Mouse (Mus musculus) MEL (cell line): ENCODE measurements at regions not wholly inside any gene's neighbourhood (a gene's known extent, or its start where the extent isn't known, plus 50 kb on each side); places are given as distances from the start of the nearest gene placed in this dataset.
A peak's percentile ranks its signal among the peaks of the same experiment; 100 is the strongest.

Experiments
- DNase-seq: peaks from one replicate; pipeline ENCODE4 v3.0.0; 2011; ENCODE audit warnings: low read depth, low spot score
- H3K27ac ChIP-seq: 2 replicates; pipeline ENCODE4 v1.5.1; 2012; ENCODE audit warnings: low read depth, mild to moderate bottlenecking, control low read depth, low read length, moderate library complexity; ENCODE audit not compliant: control insufficient read depth
- H3K27me3 ChIP-seq, 2 experiments: fragments of 150-350 bp in 1 of 2; sonication (generic) in 1 of 2; 2 replicates each; pipeline ENCODE4 v1.6.1; 2012; ENCODE audit warnings: low read length in 2 of 2, mild to moderate bottlenecking in 2 of 2, improper control_type of control experiment in 1 of 2, moderate library complexity in 1 of 2; ENCODE audit not compliant: insufficient read depth in 2 of 2, control insufficient read depth in 1 of 2
- H3K36me3 ChIP-seq, 2 experiments: 2 replicates each; pipeline ENCODE4 v1.6.1; 2012 to 2014; ENCODE audit warnings: low read length in 2 of 2, improper control_type of control experiment in 1 of 2, inconsistent platforms in 1 of 2, mild to moderate bottlenecking in 1 of 2; ENCODE audit not compliant: insufficient read depth in 2 of 2, control insufficient read depth in 1 of 2
- H3K4me1 ChIP-seq, 2 experiments: fragments of 150-350 bp in 1 of 2; sonication (generic) in 1 of 2; 2 replicates each; pipeline ENCODE4 v1.6.1; 2012; ENCODE audit warnings: low read length in 2 of 2, improper control_type of control experiment in 1 of 2, mild to moderate bottlenecking in 1 of 2; ENCODE audit not compliant: insufficient read depth in 2 of 2, control insufficient read depth in 1 of 2
- H3K4me3 ChIP-seq, 2 experiments: fragments of 150-350 bp in 1 of 2; sonication (generic) in 1 of 2; 2 replicates each; pipeline ENCODE4 v1.5.1; 2012; ENCODE audit warnings: low read depth in 2 of 2, low read length in 2 of 2, mild to moderate bottlenecking in 2 of 2, moderate library complexity in 2 of 2, control low read depth in 1 of 2, improper control_type of control experiment in 1 of 2; ENCODE audit not compliant: control insufficient read depth in 1 of 2, insufficient read depth in 1 of 2
- H3K79me2 ChIP-seq: 2 replicates; pipeline ENCODE4 v1.6.1; 2012; ENCODE audit warnings: mild to moderate bottlenecking, low read length, moderate library complexity; ENCODE audit not compliant: control insufficient read depth, poor library complexity, insufficient read depth
- H3K9ac ChIP-seq: 2 replicates; pipeline ENCODE4 v1.6.1; 2012; ENCODE audit warnings: low read depth, mild to moderate bottlenecking, control low read depth, low read length, moderate library complexity; ENCODE audit not compliant: control insufficient read depth, poor library complexity, severe bottlenecking
- H3K9me3 ChIP-seq: fragments of 150-350 bp; sonication (generic); replicated peaks from 2 replicates; pipeline ENCODE4 v1.6.1; 2012; ENCODE audit warnings: mild to moderate bottlenecking, low read length, improper control_type of control experiment, moderate library complexity; ENCODE audit not compliant: insufficient read depth
- CHD1 ChIP-seq: IDR thresholded peaks from 2 replicates; pipeline ENCODE4 v1.6.1; 2012; ENCODE audit warnings: low read depth, mild to moderate bottlenecking, inconsistent platforms, low read length, improper control_type of control experiment
- CTCF ChIP-seq, 3 experiments: IDR thresholded peaks in 2 of 3; conservative IDR thresholded peaks in 1 of 3; 2 replicates each; pipeline ENCODE4 v1.5.1; 2011 to 2012; ENCODE audit warnings: low read length in 3 of 3, low read depth in 2 of 3, mild to moderate bottlenecking in 2 of 3, improper control_type of control experiment in 1 of 3, inconsistent platforms in 1 of 3, mixed read lengths in 1 of 3, moderate library complexity in 1 of 3; ENCODE audit not compliant: control insufficient read depth in 1 of 3, insufficient read depth in 1 of 3, poor library complexity in 1 of 3, severe bottlenecking in 1 of 3
- E2F4 ChIP-seq: IDR thresholded peaks from 2 replicates; pipeline ENCODE4 v1.6.1; 2011; ENCODE audit warnings: low read depth, low read length, improper control_type of control experiment, borderline replicate concordance
- GABPA ChIP-seq: IDR thresholded peaks from 2 replicates; pipeline ENCODE4 v1.6.1; 2012; ENCODE audit warnings: low read depth, mild to moderate bottlenecking, inconsistent platforms, low read length, improper control_type of control experiment, moderate library complexity
- GATA1 ChIP-seq: IDR thresholded peaks from 2 replicates; pipeline ENCODE4 v1.6.1; 2011; ENCODE audit warnings: low read depth, low read length, improper control_type of control experiment
- MAFK ChIP-seq: IDR thresholded peaks from 2 replicates; pipeline ENCODE4 v1.6.1; 2011; ENCODE audit warnings: low read depth, mild to moderate bottlenecking, low read length, improper control_type of control experiment, borderline replicate concordance
- MAZ ChIP-seq: IDR thresholded peaks from 2 replicates; pipeline ENCODE4 v1.6.1; 2012; ENCODE audit warnings: low read depth, mild to moderate bottlenecking, inconsistent platforms, low read length, improper control_type of control experiment
- POLR2A ChIP-seq, 2 experiments: IDR thresholded peaks; 2 replicates each; pipeline ENCODE4 v1.6.1; 2011 to 2012; ENCODE audit warnings: low read length in 2 of 2, mild to moderate bottlenecking in 2 of 2, control low read depth in 1 of 2, improper control_type of control experiment in 1 of 2, low read depth in 1 of 2, moderate library complexity in 1 of 2; ENCODE audit not compliant: control insufficient read depth in 1 of 2, insufficient read depth in 1 of 2, poor library complexity in 1 of 2
- POLR2AphosphoS2 ChIP-seq: IDR thresholded peaks from 2 replicates; pipeline ENCODE4 v1.6.1; 2011; ENCODE audit warnings: low read length, improper control_type of control experiment
- RAD21 ChIP-seq: IDR thresholded peaks from 2 replicates; pipeline ENCODE4 v1.6.1; 2011; ENCODE audit warnings: mild to moderate bottlenecking, low read depth, low read length, improper control_type of control experiment
- SIN3A ChIP-seq: IDR thresholded peaks from 2 replicates; pipeline ENCODE4 v1.6.1; 2012; ENCODE audit warnings: low read length, improper control_type of control experiment, inconsistent platforms
- SMC3 ChIP-seq: IDR thresholded peaks from 2 replicates; pipeline ENCODE4 v1.6.1; 2011; ENCODE audit warnings: low read depth, low read length, improper control_type of control experiment
- TAL1 ChIP-seq: IDR thresholded peaks from 2 replicates; pipeline ENCODE4 v1.6.1; 2012; ENCODE audit warnings: mild to moderate bottlenecking, inconsistent platforms, low read length, moderate library complexity, mixed read lengths
- TCF12 ChIP-seq: IDR thresholded peaks from 2 replicates; pipeline ENCODE4 v1.6.1; 2014; ENCODE audit warnings: low read depth, mild to moderate bottlenecking, inconsistent platforms, low read length, improper control_type of control experiment, moderate library complexity
- UBTF ChIP-seq: IDR thresholded peaks from 2 replicates; pipeline ENCODE4 v1.6.1; 2012; ENCODE audit warnings: low read depth, mild to moderate bottlenecking, inconsistent platforms, low read length, improper control_type of control experiment, moderate library complexity, borderline replicate concordance; ENCODE audit not compliant: insufficient read depth
- ZKSCAN1 ChIP-seq: IDR thresholded peaks from 2 replicates; pipeline ENCODE4 v1.6.1; 2012; ENCODE audit warnings: low read depth, mild to moderate bottlenecking, inconsistent platforms, low read length, improper control_type of control experiment, moderate library complexity
- ZNF384 ChIP-seq: IDR thresholded peaks from 2 replicates; pipeline ENCODE4 v1.6.1; 2012; ENCODE audit warnings: low read depth, mild to moderate bottlenecking, inconsistent platforms, low read length, improper control_type of control experiment

GRCm38 (mm10) chr10:68974771-68975170 lies 176.5 kb upstream of the Rhobtb1 start (continued):
- TF ChIP-seq GABPA (no peak), TCF12 (no peak), TAL1 (no peak), UBTF (no peak)

DNA sequence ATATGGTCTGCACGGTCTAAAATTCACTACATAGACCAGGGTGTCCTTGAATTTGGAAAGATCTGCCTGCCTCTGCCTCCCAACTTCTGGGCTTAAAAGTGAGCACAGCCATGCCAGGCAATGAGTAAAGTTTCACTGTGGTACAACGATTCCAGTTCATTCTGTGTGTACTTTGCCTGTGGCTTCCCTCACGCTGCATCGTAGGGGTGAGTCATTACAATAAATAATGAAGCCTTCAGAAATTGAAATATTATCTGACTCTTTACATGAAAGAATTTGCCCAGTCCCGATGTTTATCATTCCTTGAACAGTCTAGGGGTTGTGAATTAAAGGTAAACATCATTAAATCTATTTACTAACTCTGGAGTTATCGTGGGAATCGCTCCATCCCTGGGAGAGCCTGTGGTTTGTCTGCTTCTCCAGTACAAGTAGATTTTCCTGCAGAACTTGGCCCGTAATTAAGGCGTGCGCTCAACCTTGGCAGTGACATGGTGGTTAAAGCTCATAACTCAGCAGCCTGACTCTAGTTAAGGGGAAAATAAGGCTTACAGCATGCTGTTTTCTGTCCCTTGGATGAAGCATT lies 174.7 kb upstream of the Rhobtb1 start:
- no peak for TF ChIP-seq SIN3A
- no peak for TF ChIP-seq GATA1
- no peak for TF ChIP-seq MAFK
- no peak for TF ChIP-seq ZNF384
- TF ChIP-seq ZKSCAN1, result no peak
- Histone ChIP-seq H3K4me3 (no peak overlapping the region), H3K27ac (no peak overlapping the region), H3K79me2 (no peaks in the 10 kb centered on the region), H3K36me3 (no peaks in the 10 kb centered on the region), H3K4me1 (no peaks in the 10 kb centered on the region), H3K27me3 (no peaks in the 10 kb centered on the region), H3K9me3 (no peaks in the 10 kb centered on the region), H3K9ac (no peak overlapping the region)
- DNase-seq, result no peak

DNA sequence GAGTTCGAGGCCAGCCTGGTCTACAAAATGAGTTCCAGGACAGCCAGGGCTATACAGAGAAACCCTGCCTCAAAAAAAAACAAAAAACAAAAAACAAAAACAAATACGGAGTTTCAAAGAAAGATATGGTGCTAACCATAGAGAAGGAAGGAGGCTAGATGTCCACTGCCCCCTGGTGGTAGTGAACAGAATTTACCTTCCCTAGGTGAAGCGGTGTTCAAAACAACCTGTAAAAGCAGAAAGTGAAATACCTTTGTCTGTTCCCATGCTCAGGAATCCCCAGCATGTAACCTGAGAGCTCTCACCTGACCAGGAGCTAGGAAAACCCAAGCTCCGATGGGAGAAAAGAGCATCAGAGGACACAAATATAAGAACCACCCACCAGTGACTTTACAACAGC lies 173.1 kb upstream of the Rhobtb1 start:
- no peak overlapping the region for H3K4me3 ChIP-seq
- DNase-seq, result peak; percentile 9
- no peak overlapping the region for H3K27ac ChIP-seq
- no peak overlapping the region for H3K9ac ChIP-seq
- H3K27me3 ChIP-seq, result no peaks in the 10 kb centered on the region
- no peaks in the 10 kb centered on the region for H3K4me1 ChIP-seq
- H3K79me2 ChIP-seq, result no peaks in the 10 kb centered on the region
- no peaks in the 10 kb centered on the region for H3K9me3 ChIP-seq
- peak; percentile 11; the same call in 1 of the 2 replicates for TF ChIP-seq RAD21
- no peak for TF ChIP-seq MAZ
- TF ChIP-seq SMC3, result peak; percentile 24; the same call in 1 of the 2 replicates
- peak; percentile 5 to 54 (median 43); a peak in 4 of 6 replicates for TF ChIP-seq CTCF (IDR thresholded peaks at IDR 0.05 in 2 of 3, conservative IDR thresholded peaks at IDR 0.05 in 1 of 3; ENCODE audit: control insufficient read depth in 1 of 3, insufficient read depth in 1 of 3, low read depth in 2 of 3, low read length in 3 of 3, poor library complexity in 1 of 3, severe bottlenecking in 1 of 3)
- H3K36me3 ChIP-seq, result no peaks in the 10 kb centered on the region

- Histone ChIP-seq H3K9ac (no peak overlapping the region), H3K4me1 (no peaks in the 10 kb centered on the region), H3K9me3 (no peaks in the 10 kb centered on the region), H3K79me2 (no peaks in the 10 kb centered on the region), H3K27me3 (no peaks in the 10 kb centered on the region), H3K27ac (no peak overlapping the region), H3K4me3 (no peak overlapping the region), H3K36me3 (no peaks in the 10 kb centered on the region)
- TF ChIP-seq MAFK (no peak), CHD1 (no peak), POLR2AphosphoS2 (no peak), E2F4 (no peak), TAL1 (no peak), POLR2A (IDR thresholded peaks at IDR 0.05; ENCODE audit: control insufficient read depth in 1 of 2, insufficient read depth in 1 of 2, low read depth in 1 of 2, low read length in 2 of 2, poor library complexity in 1 of 2) (no peak)
- no peak for DNase-seq
Observed at GRCm38 (mm10) chr10:68979949-68980348, 171.3 kb upstream of the Rhobtb1 start.
